Mouse (Mus musculus) kidney, adult 2 months (tissue): ENCODE data around the gene Olfr1043.

ENCODE experiments used
- CTCF ChIP-seq: fragments of 200-500 bp; conservative IDR thresholded peaks from 2 replicates; pipeline ENCODE4 v1.5.1; 2011; ENCODE audit warnings: low read depth, mild to moderate bottlenecking, control low read depth, low read length, moderate library complexity, mixed read lengths; ENCODE audit not compliant: insufficient read depth, insufficient read length
- POLR2A ChIP-seq: fragments of 200-500 bp; IDR thresholded peaks from one replicate; pipeline ENCODE4 v1.6.1; 2011; ENCODE audit warnings: low read depth, low read length, control low read depth

GRCm38 (mm10) chr2:86195863-86196262, 28.5 kb upstream of the Olfr1043 start:
- TF ChIP-seq POLR2A: no peak
- TF ChIP-seq CTCF: no peak
